Mouse (Mus musculus) MEL (cell line): ENCODE results near the gene Tshz2.

Experiments used
- HCFC1 ChIP-seq: IDR thresholded peaks from 2 replicates; pipeline ENCODE4 v1.6.1; 2012; ENCODE audit warnings: low read depth, mild to moderate bottlenecking, inconsistent platforms, low read length, improper control_type of control experiment, moderate library complexity
- TBP ChIP-seq: IDR thresholded peaks from 2 replicates; pipeline ENCODE4 v1.8.0; 2011; ENCODE audit warnings: low read depth, low read length, improper control_type of control experiment

GRCm38 (mm10) chr2:169653282-169653681, 20.5 kb downstream of the Tshz2 start:
- TF ChIP-seq TBP (no peak), HCFC1 (no peak)
